ENCODE assay signal across 12 mouse cellular contexts in genomic region chr16:18360151-18360805, GRCm38 (mm10). TPM values are rescaled to one million over a fixed set of nuclear protein-coding genes. Genes with fewer than 3 reads are reported as not detected.
A peak's percentile ranks its signal among the peaks of the same experiment; 100 is the strongest.
DNase-seq lines count a peak whose midpoint lies in the region; ATAC-seq and TF ChIP-seq lines count a peak whose summit lies in the region.
"Had no signal": no experiment of that assay in that cellular context is flagged by ENCODE, and none has a peak within 500 bp of the region (broad histone marks: within the 10 kb centered on the region; RNA-seq: fewer than 3 reads in every experiment).

No protein-coding gene starts in this region.

- TF ChIP-seq POLR2A in cerebellum, adult 2 months (IDR thresholded peaks at IDR 0.05; ENCODE audit: borderline replicate concordance, insufficient read depth, low read length): no peak

- H3K4me1 ChIP-seq in forebrain, embryonic 13.5 days: no peaks in the 10 kb centered on the region
- H3K4me1 ChIP-seq in forebrain, embryonic 15.5 days: no peaks in the 10 kb centered on the region
- H3K4me1 ChIP-seq in cerebellum, adult 2 months (ENCODE audit: control insufficient read depth, insufficient read depth, low read length): peaks cover 10% of the 10 kb centered on the region
- H3K4me1 ChIP-seq in stomach, embryonic 14.5 days (ENCODE audit: control insufficient read depth, insufficient read depth, low read length): no peaks in the 10 kb centered on the region
- no peaks in the 10 kb centered on the region for H3K4me1 ChIP-seq in heart, embryonic 11.5 days (ENCODE audit: control insufficient read depth, insufficient read depth, low read length)
- H3K4me1 ChIP-seq: neural tube, embryonic 15.5 days had no signal

- no peak for DNase-seq in layer of hippocampus, adult 2 months (ENCODE audit: low spot score in 2 of 2)
- DNase-seq in layer of hippocampus, adult 18-20 months (ENCODE audit: low spot score in 2 of 2): no peak
- DNase-seq in cerebellum, adult 2 months: peak; percentile 67 to 77
- no peak for DNase-seq in layer of hippocampus, postnatal 10 days (ENCODE audit: low spot score in 2 of 2)
- DNase-seq: gastrocnemius, postnatal 25 days; kidney, adult 8-10 months; liver had no signal

- peak overlapping the region; percentile 9; the same call in 1 of the 2 replicates for H3K9ac ChIP-seq in forebrain, embryonic 13.5 days
- no peak overlapping the region for H3K9ac ChIP-seq in forebrain, embryonic 15.5 days (replicated peaks)
- H3K9ac ChIP-seq in stomach, embryonic 14.5 days (replicated peaks; ENCODE audit: low read depth, low read length): no peak overlapping the region
- H3K9ac ChIP-seq in heart, embryonic 11.5 days (ENCODE audit: low read depth, low read length): no peak overlapping the region
- H3K9ac ChIP-seq: neural tube, embryonic 15.5 days had no signal

- no peak overlapping the region for H3K4me2 ChIP-seq in forebrain, embryonic 13.5 days
- no peak overlapping the region for H3K4me2 ChIP-seq in forebrain, embryonic 15.5 days (replicated peaks)
- H3K4me2 ChIP-seq in stomach, embryonic 14.5 days (replicated peaks; ENCODE audit: low read depth, low read length): no peak overlapping the region
- no peak overlapping the region for H3K4me2 ChIP-seq in heart, embryonic 11.5 days
- H3K4me2 ChIP-seq: neural tube, embryonic 15.5 days had no signal

- no peak for TF ChIP-seq CTCF in layer of hippocampus, adult 2 months (conservative IDR thresholded peaks at IDR 0.05)
- TF ChIP-seq CTCF in cerebellum, adult 2 months (IDR thresholded peaks at IDR 0.05; ENCODE audit: borderline replicate concordance, insufficient read depth, low read depth, low read length): no peak

- H3K27ac ChIP-seq in forebrain, embryonic 13.5 days: no peak overlapping the region
- no peak overlapping the region for H3K27ac ChIP-seq in forebrain, embryonic 15.5 days (replicated peaks)
- 0 out of 2 replicates have a peak overlapping the region, but pooled peaks have one; percentile 14 for H3K27ac ChIP-seq in layer of hippocampus, adult 2 months
- peak overlapping the region; percentile 4 for H3K27ac ChIP-seq in cerebellum, adult 2 months (ENCODE audit: insufficient read depth, low read length)
- H3K27ac ChIP-seq in stomach, embryonic 14.5 days (ENCODE audit: low read length): no peak overlapping the region
- no peak overlapping the region for H3K27ac ChIP-seq in heart, embryonic 11.5 days (ENCODE audit: low read depth, low read length)
- H3K27ac ChIP-seq: neural tube, embryonic 15.5 days had no signal

- no peaks in the 10 kb centered on the region for H3K9me3 ChIP-seq in forebrain, embryonic 13.5 days (replicated peaks)
- H3K9me3 ChIP-seq in forebrain, embryonic 15.5 days: no peaks in the 10 kb centered on the region
- H3K9me3 ChIP-seq in stomach, embryonic 14.5 days (ENCODE audit: control insufficient read depth, low read depth, low read length): no peaks in the 10 kb centered on the region
- no peaks in the 10 kb centered on the region for H3K9me3 ChIP-seq in heart, embryonic 11.5 days (replicated peaks; ENCODE audit: control insufficient read depth, low read length)
- H3K9me3 ChIP-seq: neural tube, embryonic 15.5 days had no signal

- H3K27me3 ChIP-seq in forebrain, embryonic 13.5 days: no peaks in the 10 kb centered on the region
- H3K27me3 ChIP-seq in forebrain, embryonic 15.5 days: no peaks in the 10 kb centered on the region
- H3K27me3 ChIP-seq in cerebellum, adult 2 months (ENCODE audit: control insufficient read depth, insufficient read depth, low read length): no peaks in the 10 kb centered on the region
- no peaks in the 10 kb centered on the region for H3K27me3 ChIP-seq in stomach, embryonic 14.5 days (ENCODE audit: control insufficient read depth, insufficient read depth, low read length)
- no peaks in the 10 kb centered on the region for H3K27me3 ChIP-seq in heart, embryonic 11.5 days (ENCODE audit: control insufficient read depth, insufficient read depth, low read length)
- H3K27me3 ChIP-seq: neural tube, embryonic 15.5 days had no signal

- ATAC-seq in forebrain, embryonic 13.5 days: no peak
- no peak for ATAC-seq in forebrain, embryonic 15.5 days (replicated peaks)
- ATAC-seq in stomach, embryonic 14.5 days (ENCODE audit: insufficient number of reproducible peaks, insufficient read depth, low FRiP score, low read depth): peak; percentile 65; the same call in 1 of the 2 replicates
- ATAC-seq in heart, embryonic 11.5 days (replicated peaks; ENCODE audit: insufficient number of reproducible peaks, low FRiP score, low TSS enrichment): no peak

- H3K36me3 ChIP-seq in forebrain, embryonic 13.5 days (ENCODE audit: poor library complexity, severe bottlenecking): peaks cover 24% of the 10 kb centered on the region
- peaks cover 16% of the 10 kb centered on the region; the same call in 1 of the 2 replicates for H3K36me3 ChIP-seq in forebrain, embryonic 15.5 days
- no peaks in the 10 kb centered on the region for H3K36me3 ChIP-seq in stomach, embryonic 14.5 days (ENCODE audit: control insufficient read depth, insufficient read depth, low read length)
- no peaks in the 10 kb centered on the region for H3K36me3 ChIP-seq in heart, embryonic 11.5 days (ENCODE audit: control insufficient read depth, insufficient read depth, low read length)

- no peak overlapping the region for H3K4me3 ChIP-seq in forebrain, embryonic 13.5 days
- H3K4me3 ChIP-seq in forebrain, embryonic 15.5 days: no peak overlapping the region
- H3K4me3 ChIP-seq in layer of hippocampus, adult 2 months: no peak overlapping the region
- no peak overlapping the region for H3K4me3 ChIP-seq in cerebellum, adult 2 months (replicated peaks; ENCODE audit: insufficient read depth, low read depth, low read length)
- no peak overlapping the region for H3K4me3 ChIP-seq in stomach, embryonic 14.5 days (ENCODE audit: low read depth, low read length)
- H3K4me3 ChIP-seq in heart, embryonic 11.5 days (ENCODE audit: low read depth, low read length): no peak overlapping the region
- H3K4me3 ChIP-seq: neural tube, embryonic 15.5 days had no signal

- WGBS in forebrain, embryonic 13.5 days: 65% methylated on average over 6 of the region's 6 CpGs
- WGBS in forebrain, embryonic 15.5 days: 66% methylated on average over 6 of the region's 6 CpGs
- 19% methylated on average over 6 of the region's 6 CpGs for WGBS in cerebellum, adult 2 months
- 68% methylated on average over 6 of the region's 6 CpGs for WGBS in stomach, embryonic 14.5 days
- WGBS in heart, embryonic 11.5 days (ENCODE audit: insufficient replicate concordance): 70% methylated on average over 6 of the region's 6 CpGs

RNA-seq across cellular contexts. Expression of gene Arvcf, which starts 12.3 kb away (rescaled TPM):
- polyA plus RNA-seq in forebrain, embryonic 13.5 days (2015; fragmentation: Nextera tagmentation; extraction: Ambion mirVana): 77.2 and 95.0 TPM in 2 replicates
- polyA plus RNA-seq in forebrain, embryonic 15.5 days (2015; fragmentation: Nextera tagmentation; extraction: Ambion mirVana): 63.3 and 72.0 TPM in 2 replicates
- 10 to 100 TPM; 40.4 to 41.4 TPM for total RNA-seq in layer of hippocampus, adult 2 months (2021)
- total RNA-seq in layer of hippocampus, adult 18-20 months (2021): 10 to 100 TPM; 33.2 to 38.6 TPM
- 34.7 and 38.7 TPM in 2 replicates for polyA plus RNA-seq in cerebellum, adult 2 months (2012; rRNA removed)
- 26.9 and 27.9 TPM in 2 replicates for polyA plus RNA-seq in stomach, embryonic 14.5 days (2014; fragmentation: Nextera tagmentation; extraction: Ambion mirVana)
- polyA plus RNA-seq in heart, embryonic 11.5 days (2014; fragmentation: Nextera tagmentation; extraction: Ambion mirVana): 19.5 and 23.4 TPM in 2 replicates
- 10 to 100 TPM; 46.2 to 53.9 TPM for total RNA-seq in layer of hippocampus, postnatal 10 days (2021)

RNA-seq across cellular contexts. Expression of gene Tango2, which starts 12.4 kb away (rescaled TPM):
- 59.2 and 63.2 TPM in 2 replicates for polyA plus RNA-seq in forebrain, embryonic 13.5 days (2015; fragmentation: Nextera tagmentation; extraction: Ambion mirVana)
- 76.5 and 78.1 TPM in 2 replicates for polyA plus RNA-seq in forebrain, embryonic 15.5 days (2015; fragmentation: Nextera tagmentation; extraction: Ambion mirVana)
- 100 to 1,000 TPM; 128 to 130 TPM for total RNA-seq in layer of hippocampus, adult 2 months (2021)
- total RNA-seq in layer of hippocampus, adult 18-20 months (2021): 100 to 1,000 TPM; 102 to 116 TPM
- polyA plus RNA-seq in cerebellum, adult 2 months (2012; rRNA removed): 202 and 210 TPM in 2 replicates
- 27.2 and 27.4 TPM in 2 replicates for polyA plus RNA-seq in stomach, embryonic 14.5 days (2014; fragmentation: Nextera tagmentation; extraction: Ambion mirVana)
- polyA plus RNA-seq in heart, embryonic 11.5 days (2014; fragmentation: Nextera tagmentation; extraction: Ambion mirVana): 56.3 and 62.1 TPM in 2 replicates
- total RNA-seq in layer of hippocampus, postnatal 10 days (2021): 100 to 1,000 TPM; 100 to 102 TPM

Comparison
In these comparisons a context has a peak if more than half of its experiments do, and no peak if none do; other contexts are left out.
1. H3K27ac ChIP-seq: peak in layer of hippocampus, adult 2 months (single experiment) and cerebellum, adult 2 months (single experiment); none in forebrain, embryonic 13.5 days (single experiment), forebrain, embryonic 15.5 days (single experiment), stomach, embryonic 14.5 days (single experiment) and heart, embryonic 11.5 days (single experiment).
2. DNase-seq: peak in cerebellum, adult 2 months (2 of 2); none in layer of hippocampus, adult 2 months (0 of 2), layer of hippocampus, adult 18-20 months (0 of 2) and layer of hippocampus, postnatal 10 days (0 of 2).